Mouse (Mus musculus) spleen, adult 2 months (tissue): ENCODE data around the gene Sart3. TPM values are rescaled to one million over a fixed set of nuclear protein-coding genes. Genes with fewer than 3 reads are reported as not detected.

Source experiments
- DNase-seq, 2 experiments: peaks; one replicate each; pipeline versions ENCODE4 v3.0.0 to v3.0.0-alpha.2; 2012 to 2021; ENCODE audit warnings: low spot score in 2 of 2, low read depth in 1 of 2
- H3K27ac ChIP-seq: fragments of 200-500 bp; 2 replicates; pipeline ENCODE4 v1.5.1; 2012; ENCODE audit warnings: low read length, inconsistent platforms; ENCODE audit not compliant: insufficient read depth
- H3K27me3 ChIP-seq: fragments of 200-500 bp; 2 replicates; pipeline ENCODE4 v1.6.1; 2012; ENCODE audit warnings: mild to moderate bottlenecking, moderate library complexity, low read length, inconsistent platforms; ENCODE audit not compliant: control insufficient read depth, insufficient read depth
- H3K36me3 ChIP-seq: fragments of 200-500 bp; 2 replicates; pipeline ENCODE4 v1.6.1; 2012; ENCODE audit warnings: mild to moderate bottlenecking, low read length, inconsistent platforms; ENCODE audit not compliant: control insufficient read depth, insufficient read depth
- H3K4me1 ChIP-seq: fragments of 200-500 bp; 2 replicates; pipeline ENCODE4 v1.6.1; 2011; ENCODE audit warnings: inconsistent platforms; ENCODE audit not compliant: control insufficient read depth, insufficient read depth, insufficient read length
- H3K4me3 ChIP-seq: fragments of 200-500 bp; 2 replicates; pipeline ENCODE4 v1.5.1; 2011; ENCODE audit warnings: mild to moderate bottlenecking, inconsistent platforms; ENCODE audit not compliant: insufficient read depth, insufficient read length; ENCODE audit errors: extremely low read depth
- CTCF ChIP-seq: fragments of 200-500 bp; IDR thresholded peaks from 2 replicates; pipeline ENCODE4 v1.5.1; 2011; ENCODE audit warnings: mild to moderate bottlenecking, inconsistent platforms; ENCODE audit not compliant: insufficient read depth, insufficient read length, insufficient replicate concordance; ENCODE audit errors: extremely low read depth
- POLR2A ChIP-seq: fragments of 200-500 bp; IDR thresholded peaks from 2 replicates; pipeline ENCODE4 v1.6.1; 2011; ENCODE audit warnings: low read depth, low read length, inconsistent platforms
- WGBS: fragments of 180-500 bp; shearing (Covaris S2); methylation state at CpG from one replicate; pipeline ENCODE4 v1.1.7; 2018; 5-methylcytosine and 5-hydroxymethylcytosine counted together
- polyA plus RNA-seq: library from polyadenylated mRNA; depleted of rRNA; stranded (reverse); fragments of >200 nt; gene quantifications from 2 replicates; pipeline ENCODE4 v1.2.3, GENCODE M21; 2012

The Sart3 gene
- polyA plus RNA-seq, 1 experiment = 27.2 TPM

DNA sequence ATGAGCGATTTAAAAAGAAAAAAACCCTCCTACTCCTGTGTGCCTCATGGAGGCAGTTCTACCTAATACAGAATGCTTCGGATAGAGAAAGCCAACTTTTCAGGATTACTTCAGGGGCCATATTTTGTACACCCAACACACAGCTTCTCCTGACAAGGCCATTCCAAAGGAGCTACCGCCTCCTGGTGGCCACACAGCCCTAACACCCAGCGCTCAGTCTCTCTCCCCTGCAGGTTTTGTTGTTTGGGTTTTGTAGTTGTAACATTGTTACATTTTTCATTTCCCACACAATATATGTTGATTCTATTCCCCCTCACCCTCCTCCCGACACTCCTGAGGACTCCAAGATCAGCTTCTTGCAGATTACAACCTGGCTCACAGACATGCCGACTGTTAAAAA, 40.1 kb downstream of the Sart3 start:
- peak in 1 of 2 experiments; percentile 43 for DNase-seq
- WGBS = 32% methylated on average over 6 of the region's 6 CpGs

DNA sequence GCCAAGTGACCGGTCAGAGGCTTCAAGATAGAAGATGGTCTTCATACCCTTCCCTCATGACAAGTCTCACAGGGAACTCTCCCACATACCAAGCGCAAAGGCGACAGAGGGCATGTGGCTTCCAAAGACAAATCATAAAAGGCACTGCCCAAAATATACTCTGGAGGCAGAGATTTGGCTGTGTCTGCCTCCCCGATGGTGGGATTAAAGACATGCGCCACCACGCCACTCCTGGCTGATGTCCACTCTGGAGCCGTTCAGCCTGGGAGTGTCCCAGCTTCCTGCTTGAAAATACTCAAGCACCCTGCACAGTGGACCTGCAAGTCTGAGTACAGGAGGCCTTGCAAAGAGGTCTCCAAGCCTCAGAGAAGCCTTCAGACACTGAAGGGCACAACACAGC, 41.1 kb downstream of the Sart3 start:
- TF ChIP-seq POLR2A = no peak
- TF ChIP-seq CTCF = no peak
- Histone ChIP-seq H3K36me3 (no peaks in the 10 kb centered on the region), H3K4me3 (no peak overlapping the region), H3K4me1 (no peaks in the 10 kb centered on the region; the same call in 1 of the 2 replicates), H3K27me3 (no peaks in the 10 kb centered on the region), H3K27ac (no peak overlapping the region)
- 90% methylated on average over 7 of the region's 7 CpGs for WGBS
- no peak for DNase-seq

More for the DNA sequence above, 40.1 kb downstream of the Sart3 start:
- no peak for TF ChIP-seq POLR2A
- TF ChIP-seq CTCF = peak; percentile 56; the same call in 1 of the 2 replicates
- peaks cover 4% of the 10 kb centered on the region; the same call in 1 of the 2 replicates for H3K4me1 ChIP-seq
- no peak overlapping the region for H3K27ac ChIP-seq
- H3K36me3 ChIP-seq = no peaks in the 10 kb centered on the region
- no peak overlapping the region for H3K4me3 ChIP-seq
- H3K27me3 ChIP-seq = no peaks in the 10 kb centered on the region

DNA sequence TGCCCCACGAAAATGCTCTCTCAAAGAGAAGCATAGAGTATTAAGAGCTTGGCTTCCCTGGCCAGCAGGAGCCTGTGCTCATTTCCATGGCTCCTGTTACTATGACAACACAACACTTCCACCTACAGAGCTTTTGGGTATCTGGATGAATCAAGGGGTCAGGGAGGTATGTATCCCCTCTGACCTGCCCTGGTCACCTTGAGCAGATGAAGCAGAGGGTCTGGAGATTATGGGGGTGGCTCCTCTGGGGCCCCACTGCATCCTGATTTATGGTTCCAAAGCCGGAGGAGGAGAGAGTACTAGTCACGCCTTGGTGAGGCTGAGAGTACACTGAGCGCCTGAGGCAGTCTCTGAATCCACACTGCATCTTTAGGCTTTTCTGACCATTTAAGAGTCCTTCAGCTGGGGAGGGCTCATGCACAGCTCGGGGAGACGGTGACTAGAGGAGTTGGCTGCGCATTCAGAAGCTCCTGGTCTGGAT, 41.6 kb downstream of the Sart3 start:
- 74% methylated on average over 7 of the region's 7 CpGs for WGBS
- no peak for TF ChIP-seq CTCF
- TF ChIP-seq POLR2A = no peak
- Histone ChIP-seq H3K4me1 (no peaks in the 10 kb centered on the region; the same call in 1 of the 2 replicates), H3K27ac (no peak overlapping the region), H3K27me3 (no peaks in the 10 kb centered on the region), H3K4me3 (no peak overlapping the region), H3K36me3 (no peaks in the 10 kb centered on the region)
- DNase-seq = no peak

DNA sequence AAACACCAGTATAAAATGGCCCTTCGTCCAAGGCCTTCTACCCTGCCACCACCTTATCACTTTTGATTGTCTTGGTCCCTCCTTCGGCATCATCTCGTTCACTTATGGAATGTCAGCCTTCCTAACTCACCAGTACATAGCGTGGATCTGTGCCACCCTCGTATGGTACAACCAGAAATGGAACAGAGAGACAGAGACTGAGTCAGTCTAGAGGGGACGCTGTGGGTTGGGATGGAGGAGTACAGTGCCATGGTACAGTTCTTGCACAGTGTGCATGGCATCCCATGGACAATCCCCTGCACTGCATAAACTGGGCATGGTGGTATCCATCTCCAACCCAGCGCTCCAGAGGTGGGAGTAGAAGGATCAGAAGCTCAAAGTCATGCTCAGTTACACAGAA, 43.6 kb downstream of the Sart3 start:
- Histone ChIP-seq H3K27me3 (no peaks in the 10 kb centered on the region), H3K27ac (no peak overlapping the region), H3K36me3 (no peaks in the 10 kb centered on the region), H3K4me1 (no peaks in the 10 kb centered on the region), H3K4me3 (no peak overlapping the region)
- no peak for TF ChIP-seq CTCF
- no peak for TF ChIP-seq POLR2A
- 84% methylated on average over 7 of the region's 7 CpGs for WGBS
- DNase-seq = no peak

DNA sequence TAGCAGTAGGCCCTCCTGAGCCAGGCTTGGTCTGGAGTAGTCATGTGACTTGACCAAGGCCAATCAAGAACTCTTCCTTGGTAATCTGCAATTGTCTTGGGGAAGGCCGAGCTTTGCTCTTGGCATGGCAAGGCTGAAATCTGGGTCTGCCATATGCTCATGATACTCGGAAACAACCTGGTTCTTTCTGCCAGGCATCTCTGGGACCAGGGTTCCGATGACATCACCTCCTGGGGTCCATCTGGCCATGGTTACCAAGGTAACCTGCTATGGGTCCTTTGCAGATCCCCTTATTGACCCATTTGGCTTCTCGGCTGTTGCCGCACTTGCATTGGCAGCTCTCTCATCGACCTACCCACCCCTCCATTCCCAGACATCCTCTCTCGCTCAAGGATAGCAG, 44.3 kb downstream of the Sart3 start:
- Histone ChIP-seq H3K27me3 (no peaks in the 10 kb centered on the region), H3K4me1 (no peaks in the 10 kb centered on the region), H3K27ac (no peak overlapping the region), H3K36me3 (no peaks in the 10 kb centered on the region), H3K4me3 (no peak overlapping the region)
- no peak for DNase-seq
- WGBS = 78% methylated on average over 7 of the region's 7 CpGs
- TF ChIP-seq CTCF (no peak), POLR2A (no peak)

DNA sequence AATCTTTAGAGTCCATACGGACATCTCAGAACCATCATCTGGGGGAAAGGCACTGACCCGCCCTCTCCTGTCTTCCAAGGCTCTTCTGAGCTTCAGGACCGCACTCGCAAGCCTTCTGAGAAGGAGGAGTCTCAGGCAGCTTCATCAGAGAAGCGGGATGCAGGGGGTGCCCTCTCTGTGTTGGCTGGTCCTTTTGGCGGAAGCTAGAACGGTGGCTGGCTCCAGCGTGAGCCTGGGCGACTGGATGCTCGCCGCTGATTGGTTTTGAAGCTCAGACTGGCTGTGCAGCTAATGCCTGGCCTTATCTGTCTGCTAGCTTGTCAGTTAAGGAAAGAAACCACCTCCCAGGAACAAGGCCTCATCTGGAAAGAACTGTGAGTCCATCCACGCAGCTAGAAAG, 45.1 kb downstream of the Sart3 start:
- WGBS = 68% methylated on average over 12 of the region's 12 CpGs
- H3K4me1 ChIP-seq = no peaks in the 10 kb centered on the region

DNA sequence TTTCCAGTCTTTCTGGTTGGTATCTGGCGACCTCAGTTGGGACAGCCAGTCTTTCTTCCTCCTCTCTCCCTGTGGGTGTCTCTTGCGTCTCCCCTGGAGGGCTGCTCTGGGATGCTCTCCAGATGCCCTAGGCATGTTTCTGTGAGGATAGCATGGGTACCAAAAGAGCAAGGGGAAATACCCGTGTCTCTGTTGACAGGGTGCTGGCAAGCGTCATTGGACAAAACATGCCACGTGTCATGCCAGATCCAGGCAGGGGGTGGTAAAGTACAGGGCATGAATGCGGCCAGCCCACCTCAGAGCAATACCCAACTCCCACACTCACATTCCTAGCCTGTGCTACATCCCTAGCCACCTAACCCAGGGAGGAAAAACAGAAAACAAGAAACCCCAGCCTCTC, 45.7 kb downstream of the Sart3 start:
- no peak for DNase-seq
- Histone ChIP-seq H3K4me3 (no peak overlapping the region), H3K27me3 (no peaks in the 10 kb centered on the region), H3K36me3 (no peaks in the 10 kb centered on the region), H3K4me1 (no peaks in the 10 kb centered on the region), H3K27ac (no peak overlapping the region)
- WGBS = 74% methylated on average over 6 of the region's 6 CpGs
- TF ChIP-seq POLR2A = no peak
- TF ChIP-seq CTCF = no peak

More for the DNA sequence above, 45.1 kb downstream of the Sart3 start:
- Histone ChIP-seq H3K27ac (no peak overlapping the region), H3K27me3 (no peaks in the 10 kb centered on the region), H3K4me3 (no peak overlapping the region), H3K36me3 (no peaks in the 10 kb centered on the region)
- no peak for DNase-seq
- TF ChIP-seq POLR2A = no peak
- no peak for TF ChIP-seq CTCF
